ENCODE assay signal across 8 mouse cellular contexts in the genomic region with DNA sequence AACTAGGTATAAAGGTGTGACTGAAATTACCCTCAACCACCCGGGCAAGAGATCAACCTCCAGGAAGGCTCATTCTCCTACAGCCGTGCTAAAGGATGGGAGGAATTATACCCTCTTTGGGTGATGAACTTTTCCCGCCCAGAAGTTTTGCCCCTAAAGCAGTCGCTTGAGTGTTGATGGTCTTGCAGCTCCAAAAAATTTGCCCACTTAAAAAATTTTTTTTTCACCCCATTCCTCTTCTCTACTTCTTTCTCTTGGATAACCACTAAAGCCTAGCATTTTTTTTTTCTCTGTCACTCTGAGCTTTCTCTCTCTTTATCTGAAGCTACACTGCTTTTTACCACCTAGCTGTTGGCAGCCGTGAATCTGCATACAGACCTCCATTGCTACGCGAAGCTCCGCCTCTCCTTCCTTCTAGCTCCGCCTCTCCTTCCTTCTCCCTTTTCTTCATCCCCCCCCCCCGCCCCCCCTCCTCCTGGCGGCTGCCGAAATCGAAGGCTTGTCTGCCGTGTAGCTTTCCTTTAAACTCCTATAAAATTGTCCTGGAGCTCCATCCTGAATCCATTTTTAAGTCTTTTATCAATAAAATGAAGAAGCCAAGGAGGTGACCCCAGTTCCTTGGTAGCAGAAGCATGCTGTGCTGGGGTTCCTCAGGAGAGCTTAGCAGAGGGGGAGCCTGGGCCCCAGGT. TPM values are rescaled to one million over a fixed set of nuclear protein-coding genes. Genes with fewer than 3 reads are reported as not detected.
DNase-seq lines count a peak whose midpoint lies in the region; ATAC-seq and TF ChIP-seq lines count a peak whose summit lies in the region.

No protein-coding gene starts in this region.

- WGBS in forebrain, embryonic 10.5 days, result 32% methylated on average over 14 of the region's 14 CpGs
- WGBS in limb, embryonic 15.5 days, result 12% methylated on average over 14 of the region's 14 CpGs
- 21% methylated on average over 14 of the region's 14 CpGs for WGBS in neural tube, embryonic 11.5 days

- H3K27me3 ChIP-seq in CH12.LX (replicated peaks), result no peaks in the 10 kb centered on the region
- peaks cover 38% of the 10 kb centered on the region for H3K27me3 ChIP-seq in forebrain, embryonic 10.5 days (ENCODE audit: poor library complexity, severe bottlenecking)
- H3K27me3 ChIP-seq in limb, embryonic 15.5 days, result no peaks in the 10 kb centered on the region
- H3K27me3 ChIP-seq in neural tube, embryonic 11.5 days (ENCODE audit: control insufficient read depth, insufficient read depth, low read length), result no peaks in the 10 kb centered on the region

- peaks cover 15% of the 10 kb centered on the region for H3K79me2 ChIP-seq in CH12.LX (replicated peaks; ENCODE audit: control insufficient read depth, extremely low read depth, insufficient read depth, poor library complexity, severe bottlenecking)

- TF ChIP-seq CTCF in CH12.LX (conservative IDR thresholded peaks at IDR 0.05 in 1 of 2, IDR thresholded peaks at IDR 0.05 in 1 of 2; ENCODE audit: low read depth in 2 of 2, low read length in 2 of 2), result no peak

- dilution Hi-C loops in CH12.LX (cut with MboI; ENCODE audit: extremely low pct_ligation_motif_present, extremely low pct_unique_long_range_greater_than_20kb, low sequenced_read_pairs), result no loop called here

- TF ChIP-seq RAD21 in CH12.LX (IDR thresholded peaks at IDR 0.05; ENCODE audit: low read depth, low read length), result no peak

- peak overlapping the region; percentile 99 for H3K27ac ChIP-seq in CH12.LX (ENCODE audit: insufficient read depth, low read depth)
- H3K27ac ChIP-seq in forebrain, embryonic 10.5 days, result no peak overlapping the region
- H3K27ac ChIP-seq in limb, embryonic 15.5 days, result no peak overlapping the region
- no peak overlapping the region for H3K27ac ChIP-seq in neural tube, embryonic 11.5 days (ENCODE audit: low read depth, low read length)

- no peak for ATAC-seq in limb, embryonic 15.5 days (ENCODE audit: insufficient number of reproducible peaks, low FRiP score, low TSS enrichment, low read depth)
- no peak; the same call in 1 of the 2 replicates for ATAC-seq in neural tube, embryonic 11.5 days (ENCODE audit: insufficient read depth, low FRiP score, low TSS enrichment)

- in situ Hi-C loops in CH12.LX (cut with MboI; ENCODE audit: low pct_ligation_motif_present, low pct_unique_long_range_greater_than_20kb, low sequenced_read_pairs), result loop anchor here (5.0 to 25.0 kb wide), 2 partner anchors 34 to 316 kb away; no protein-coding TSS in a partner anchor

- peak overlapping the region; percentile 72 for H3K9ac ChIP-seq in CH12.LX (ENCODE audit: insufficient read depth, low read depth)
- H3K9ac ChIP-seq in limb, embryonic 15.5 days, result no peak overlapping the region
- H3K9ac ChIP-seq in neural tube, embryonic 11.5 days (ENCODE audit: low read length), result no peak overlapping the region

- H3K4me2 ChIP-seq in CH12.LX (ENCODE audit: insufficient read depth, low read depth, poor library complexity, severe bottlenecking), result peak overlapping the region; percentile 98
- H3K4me2 ChIP-seq in limb, embryonic 15.5 days, result peak overlapping the region; percentile 37
- peak overlapping the region; percentile 35 for H3K4me2 ChIP-seq in neural tube, embryonic 11.5 days (ENCODE audit: low read depth)

- H3K4me3 ChIP-seq in CH12.LX (replicated peaks in 1 of 3; ENCODE audit: low read depth in 2 of 3, low read length in 2 of 3, poor library complexity in 1 of 3), result peak overlapping the region; percentile 48 to 58 (median 55)
- peak overlapping the region; percentile 36 for H3K4me3 ChIP-seq in forebrain, embryonic 10.5 days
- H3K4me3 ChIP-seq in limb, embryonic 15.5 days, result peak overlapping the region; percentile 14
- H3K4me3 ChIP-seq in neural tube, embryonic 11.5 days (ENCODE audit: low read depth, low read length), result no peak overlapping the region

- peak; percentile 70 for DNase-seq in embryo, embryonic 10 days (ENCODE audit: low spot score)
- DNase-seq in embryo, embryonic 9.5 days (ENCODE audit: extremely low spot score), result no peak
- peak; percentile 84 for DNase-seq in CH12.LX (ENCODE audit: extremely low read depth)
- DNase-seq in forebrain, embryonic 10.5 days (ENCODE audit: extremely low spot score, low spot score), result no peak
- DNase-seq in neural tube, embryonic 11.5 days (ENCODE audit: low spot score), result peak; percentile 27
- DNase-seq in Muller cell, postnatal 12 days (ENCODE audit: inconsistent ontology term), result no peak
- DNase-seq in natural killer cell, adult 2 months (ENCODE audit: low spot score in 2 of 2), result no peak

- H3K9me3 ChIP-seq in CH12.LX (replicated peaks; ENCODE audit: low read length), result peaks cover 12% of the 10 kb centered on the region
- peaks cover 4% of the 10 kb centered on the region; the same call in 1 of the 2 replicates for H3K9me3 ChIP-seq in forebrain, embryonic 10.5 days
- no peaks in the 10 kb centered on the region for H3K9me3 ChIP-seq in limb, embryonic 15.5 days
- H3K9me3 ChIP-seq in neural tube, embryonic 11.5 days (ENCODE audit: control insufficient read depth, low read length), result no peaks in the 10 kb centered on the region

- no peak for TF ChIP-seq EP300 in CH12.LX (IDR thresholded peaks at IDR 0.05; ENCODE audit: low read length)

- no peak for TF ChIP-seq POLR2A in CH12.LX (IDR thresholded peaks at IDR 0.05; ENCODE audit: low read depth, low read length)

- peaks cover 9 to 33% of the 10 kb centered on the region in 2 experiments for H3K4me1 ChIP-seq in CH12.LX (ENCODE audit: control insufficient read depth in 1 of 2, insufficient read depth in 2 of 2)
- peaks cover 32% of the 10 kb centered on the region for H3K4me1 ChIP-seq in forebrain, embryonic 10.5 days
- peaks cover 11% of the 10 kb centered on the region for H3K4me1 ChIP-seq in limb, embryonic 15.5 days
- no peaks in the 10 kb centered on the region for H3K4me1 ChIP-seq in neural tube, embryonic 11.5 days (ENCODE audit: control insufficient read depth, insufficient read depth, low read length)

- H3K36me3 ChIP-seq in CH12.LX (replicated peaks in 1 of 2; ENCODE audit: control insufficient read depth in 1 of 2, insufficient read depth in 1 of 2, low read length in 1 of 2), result peaks cover 5 to 6% of the 10 kb centered on the region in 2 experiments
- no peaks in the 10 kb centered on the region for H3K36me3 ChIP-seq in forebrain, embryonic 10.5 days (replicated peaks)
- no peaks in the 10 kb centered on the region for H3K36me3 ChIP-seq in limb, embryonic 15.5 days
- H3K36me3 ChIP-seq in neural tube, embryonic 11.5 days (ENCODE audit: control insufficient read depth, insufficient read depth, low read length), result no peaks in the 10 kb centered on the region

TF ChIP-seq in CH12.LX, 34 proteins besides CTCF, POLR2A, EP300 and RAD21:
- TF ChIP-seq USF2 (conservative IDR thresholded peaks at IDR 0.05; ENCODE audit: low read depth, low read length) (no peak), SMC3 (IDR thresholded peaks at IDR 0.05; ENCODE audit: low read depth, low read length) (no peak), NELFE (IDR thresholded peaks at IDR 0.05; ENCODE audit: low read depth, low read length) (no peak), CHD1 (IDR thresholded peaks at IDR 0.05; ENCODE audit: low read depth, low read length) (0 out of 2 replicates have a peak, but pooled peaks have one; percentile 19), ELF1 (IDR thresholded peaks at IDR 0.05; ENCODE audit: low read depth, low read length) (no peak; the same call in 1 of the 2 replicates), NRF1 (IDR thresholded peaks at IDR 0.05; ENCODE audit: low read depth, low read length) (no peak), TBP (conservative IDR thresholded peaks at IDR 0.05; ENCODE audit: low read depth, low read length) (0 out of 2 replicates have a peak, but pooled peaks have one; percentile 39), TCF12 (IDR thresholded peaks at IDR 0.05; ENCODE audit: low read depth, low read length) (no peak), JUN (IDR thresholded peaks at IDR 0.05; ENCODE audit: insufficient read depth, low read depth, low read length) (no peak), ETS1 (conservative IDR thresholded peaks at IDR 0.05; ENCODE audit: low read depth, low read length) (no peak), CHD2 (IDR thresholded peaks at IDR 0.05; ENCODE audit: low read length) (peak; percentile 36; the same call in 1 of the 2 replicates), GABPA (IDR thresholded peaks at IDR 0.05; ENCODE audit: insufficient replicate concordance, low read depth, low read length) (no peak), MAZ (IDR thresholded peaks at IDR 0.05; ENCODE audit: low read depth, low read length) (0 out of 2 replicates have a peak, but pooled peaks have one; percentile 12), PAX5 (IDR thresholded peaks at IDR 0.05; ENCODE audit: low read length) (no peak), USF1 (IDR thresholded peaks at IDR 0.05; ENCODE audit: low read depth, low read length) (no peak), E2F4 (IDR thresholded peaks at IDR 0.05; ENCODE audit: insufficient replicate concordance, low read depth, low read length) (0 out of 2 replicates have a peak, but pooled peaks have one; percentile 16), MAX (IDR thresholded peaks at IDR 0.05; ENCODE audit: low read length) (no peak), ZC3H11A (IDR thresholded peaks at IDR 0.05; ENCODE audit: low read depth, low read length) (no peak)
TF ChIP-seq in CH12.LX: peak in this region for 5.

RNA-seq across cellular contexts. Expression of gene Tmem154, which starts 12.3 kb away (rescaled TPM):
- total RNA-seq in CH12.LX (2012; rRNA removed) (38.6 and 42.8 TPM in 2 replicates), CH12.LX (2014; rRNA removed) (57.1 and 57.7 TPM in 2 replicates)
- polyA plus RNA-seq in CH12.LX (2012; ENCODE audit: insufficient read length, low read depth), result 81.6 and 91.5 TPM in 2 replicates
- polyA plus RNA-seq in forebrain, embryonic 10.5 days (2016; fragmentation: Nextera tagmentation; extraction: Ambion mirVana), result 0.18 and 0.27 TPM in 2 replicates
- polyA plus RNA-seq in limb, embryonic 15.5 days (2015; fragmentation: Nextera tagmentation; extraction: Ambion mirVana), result 15.3 and 16.5 TPM in 2 replicates
- 0.27 TPM in 2 replicates for polyA plus RNA-seq in neural tube, embryonic 11.5 days (2014; fragmentation: Nextera tagmentation; extraction: Ambion mirVana)

Comparison
In these comparisons a context has a peak if more than half of its experiments do, and no peak if none do; other contexts are left out.
1. DNase-seq: peak in embryo, embryonic 10 days (single experiment), CH12.LX (single experiment) and neural tube, embryonic 11.5 days (single experiment); none in embryo, embryonic 9.5 days (single experiment), forebrain, embryonic 10.5 days (single experiment), Muller cell, postnatal 12 days (single experiment) and natural killer cell, adult 2 months (0 of 2).
2. H3K4me2 ChIP-seq: peak in every context shown above with its lines; median percentile 98 in CH12.LX; 37 in limb, embryonic 15.5 days; 35 in neural tube, embryonic 11.5 days.
3. RNA of gene Tmem154, which starts 12.3 kb away (polyA plus RNA-seq): 81.6 to 91.5 TPM in CH12.LX and 15.3 to 16.5 TPM in limb, embryonic 15.5 days; 0.18 to 0.27 TPM in forebrain, embryonic 10.5 days and 0.27 TPM in neural tube, embryonic 11.5 days; every median in the first group is over 10 times any median in the second.